Mouse (Mus musculus) neural tube, embryonic 15.5 days (tissue): Measurements from ENCODE around the gene Eci2. TPM values are rescaled to one million over a fixed set of nuclear protein-coding genes. Genes with fewer than 3 reads are reported as not detected.

ENCODE experiments used
- ATAC-seq: fragments of 200-750 bp; cut with Nextera tagmentation; 2 replicates; pipeline ENCODE4 v1.8.0; 2017; ENCODE audit warnings: mild to moderate bottlenecking, moderate TSS enrichment, moderate library complexity; ENCODE audit not compliant: low FRiP score
- H3K27ac ChIP-seq: fragments of 300-500 bp; sonication (generic); replicated peaks from 2 replicates; pipeline ENCODE4 v1.5.1; 2015; ENCODE audit warnings: mild to moderate bottlenecking, inconsistent platforms
- H3K27me3 ChIP-seq: fragments of 300-500 bp; sonication (generic); replicated peaks from 2 replicates; pipeline ENCODE4 v1.6.1; 2015; ENCODE audit warnings: inconsistent platforms
- H3K36me3 ChIP-seq: fragments of 300-500 bp; sonication (generic); 2 replicates; pipeline ENCODE4 v1.6.1; 2015; ENCODE audit warnings: inconsistent platforms
- H3K4me1 ChIP-seq: fragments of 300-500 bp; sonication (generic); 2 replicates; pipeline ENCODE4 v1.6.1; 2015; ENCODE audit warnings: inconsistent platforms
- H3K4me2 ChIP-seq: fragments of 300-500 bp; sonication (generic); 2 replicates; pipeline ENCODE4 v1.6.1; 2015; ENCODE audit warnings: inconsistent platforms, mild to moderate bottlenecking, moderate library complexity
- H3K4me3 ChIP-seq: fragments of 300-500 bp; sonication (generic); replicated peaks from 2 replicates; pipeline ENCODE4 v1.5.1; 2015; ENCODE audit warnings: mild to moderate bottlenecking, inconsistent platforms
- H3K9ac ChIP-seq: fragments of 300-500 bp; sonication (generic); replicated peaks from 2 replicates; pipeline ENCODE4 v1.6.1; 2015; ENCODE audit warnings: mild to moderate bottlenecking, inconsistent platforms
- H3K9me3 ChIP-seq: fragments of 300-500 bp; sonication (generic); replicated peaks from 2 replicates; pipeline ENCODE4 v1.6.1; 2016; ENCODE audit warnings: inconsistent platforms
- WGBS: fragments of 180-500 bp; shearing (Covaris S2); methylation state at CpG from one replicate; pipeline ENCODE4 v1.1.7; 2015; ENCODE audit warnings: mixed read lengths; 5-methylcytosine and 5-hydroxymethylcytosine counted together
- polyA plus RNA-seq: library from polyadenylated mRNA; unstranded; fragments of >200 nt; fragmentation: Nextera tagmentation; extraction: Ambion mirVana; gene quantifications from 2 replicates; pipeline ENCODE4 v1.2.1, GENCODE M21; 2015

Eci2 gene
- polyA plus RNA-seq: 93.0 and 100 TPM in 2 replicates

- H3K9me3 ChIP-seq: no peaks in the 10 kb centered on the region
- no peak for ATAC-seq
- no peaks in the 10 kb centered on the region for H3K4me1 ChIP-seq
- H3K9ac ChIP-seq: no peak within 1 kb of the TSS
- H3K4me3 ChIP-seq: peak within 1 kb of the TSS; percentile 20
- H3K27me3 ChIP-seq: no peaks in the 10 kb centered on the region
- H3K4me2 ChIP-seq: peak within 1 kb of the TSS; percentile 36
- H3K36me3 ChIP-seq: no peaks in the 10 kb centered on the region
- H3K27ac ChIP-seq: no peak within 1 kb of the TSS
- 14% methylated on average over 6 of the region's 6 CpGs for WGBS
These were observed at the start of gene Eci2 for GRCm38 (mm10) chr13:35026879-35027278. Gene Eci2, minus strand, starts transcription at chr13:35027096.

DNA sequence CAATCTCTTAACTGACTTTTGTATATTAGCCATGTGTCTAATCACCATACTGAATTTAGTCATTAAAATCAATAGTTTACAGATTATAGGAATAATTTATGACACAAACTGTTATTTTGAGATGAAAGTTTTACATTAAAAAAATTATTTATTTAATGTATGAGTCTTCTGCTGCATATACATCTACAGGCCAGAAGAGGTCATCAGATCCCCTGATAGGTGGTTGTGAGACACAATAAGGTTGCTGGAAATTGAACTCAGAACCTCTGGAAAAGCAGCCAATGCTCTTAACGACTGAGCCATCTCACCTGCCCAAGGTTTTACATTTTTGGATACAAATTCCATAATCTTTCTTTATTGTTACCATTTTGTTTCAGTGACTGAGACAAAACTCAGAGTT lies 48.0 kb upstream of the Eci2 start:
- Histone ChIP-seq H3K27ac (no peak overlapping the region), H3K9ac (no peak overlapping the region), H3K4me2 (no peak overlapping the region), H3K36me3 (no peaks in the 10 kb centered on the region), H3K9me3 (no peaks in the 10 kb centered on the region), H3K4me1 (no peaks in the 10 kb centered on the region), H3K27me3 (no peaks in the 10 kb centered on the region), H3K4me3 (no peak overlapping the region)
- 51% methylated on average over 1 of the region's 1 CpGs for whole genome bisulfite sequencing
- no peak for ATAC-seq

- peak; percentile 61; the same call in 1 of the 2 replicates for ATAC-seq
These were observed 43.9 kb upstream of the Eci2 start for GRCm38 (mm10) chr13:35070485-35071472.

DNA sequence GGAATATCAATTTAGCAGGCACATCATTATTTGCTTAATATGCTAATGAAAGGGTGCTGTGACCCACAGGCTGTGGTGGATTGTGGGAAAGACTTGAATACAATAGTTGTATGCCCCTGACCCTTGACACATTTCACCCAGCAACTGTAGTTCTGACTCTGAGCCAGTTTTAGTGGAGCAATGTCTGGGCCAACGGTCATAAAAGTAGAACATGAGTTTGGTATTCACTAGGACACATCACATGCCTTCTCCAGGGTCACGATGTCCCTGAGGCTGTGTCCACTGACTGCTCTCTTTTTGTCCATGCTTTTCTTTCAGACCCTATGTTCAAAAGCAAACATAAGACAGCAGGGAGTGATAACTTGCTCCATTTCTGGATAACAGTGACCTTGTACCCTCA lies 40.2 kb upstream of the Eci2 start:
- WGBS: 73% methylated on average over 2 of the region's 2 CpGs

More at GRCm38 (mm10) chr13:35070485-35071472, 43.9 kb upstream of the Eci2 start:
- 44% methylated on average over 9 of the region's 9 CpGs for WGBS
- H3K9ac ChIP-seq: no peak overlapping the region
- no peak overlapping the region for H3K27ac ChIP-seq
- no peaks in the 10 kb centered on the region for H3K27me3 ChIP-seq
- no peak overlapping the region for H3K4me2 ChIP-seq
- peaks cover 5% of the 10 kb centered on the region; the same call in 1 of the 2 replicates for H3K4me1 ChIP-seq
- H3K4me3 ChIP-seq: no peak overlapping the region
- no peaks in the 10 kb centered on the region for H3K36me3 ChIP-seq
- no peaks in the 10 kb centered on the region for H3K9me3 ChIP-seq

GRCm38 (mm10) chr13:35066033-35066432 lies 39.1 kb upstream of the Eci2 start:
- no peaks in the 10 kb centered on the region for H3K27me3 ChIP-seq
- WGBS: 25% methylated on average over 2 of the region's 2 CpGs
- H3K9ac ChIP-seq: no peak overlapping the region
- no peak overlapping the region for H3K27ac ChIP-seq
- no peak overlapping the region for H3K4me2 ChIP-seq
- ATAC-seq: no peak
- peaks cover 5% of the 10 kb centered on the region; the same call in 1 of the 2 replicates for H3K4me1 ChIP-seq
- no peaks in the 10 kb centered on the region for H3K9me3 ChIP-seq
- H3K36me3 ChIP-seq: no peaks in the 10 kb centered on the region
- H3K4me3 ChIP-seq: no peak overlapping the region

More for the DNA sequence above, 40.2 kb upstream of the Eci2 start:
- Histone ChIP-seq H3K4me3 (no peak overlapping the region), H3K27ac (no peak overlapping the region), H3K4me2 (no peak overlapping the region), H3K36me3 (no peaks in the 10 kb centered on the region), H3K27me3 (no peaks in the 10 kb centered on the region), H3K9me3 (no peaks in the 10 kb centered on the region), H3K4me1 (peaks cover 5% of the 10 kb centered on the region; the same call in 1 of the 2 replicates), H3K9ac (no peak overlapping the region)
- no peak for ATAC-seq

- 70% methylated on average over 4 of the region's 4 CpGs for WGBS
- Histone ChIP-seq H3K4me1 (peaks cover 5% of the 10 kb centered on the region; the same call in 1 of the 2 replicates), H3K27ac (no peak overlapping the region), H3K27me3 (no peaks in the 10 kb centered on the region), H3K9ac (no peak overlapping the region), H3K9me3 (no peaks in the 10 kb centered on the region), H3K4me3 (no peak overlapping the region), H3K4me2 (no peak overlapping the region), H3K36me3 (no peaks in the 10 kb centered on the region)
- no peak for ATAC-seq
These were observed 37.5 kb upstream of the Eci2 start for GRCm38 (mm10) chr13:35064381-35064780.

GRCm38 (mm10) chr13:35058145-35058544 lies 31.2 kb upstream of the Eci2 start:
- Histone ChIP-seq H3K4me2 (no peak overlapping the region), H3K9ac (no peak overlapping the region), H3K4me1 (no peaks in the 10 kb centered on the region), H3K9me3 (no peaks in the 10 kb centered on the region), H3K4me3 (no peak overlapping the region), H3K36me3 (no peaks in the 10 kb centered on the region), H3K27ac (no peak overlapping the region), H3K27me3 (no peaks in the 10 kb centered on the region)
- no peak for ATAC-seq
- WGBS: 18% methylated on average over 5 of the region's 5 CpGs

- WGBS: 55% methylated on average over 5 of the region's 5 CpGs
- Histone ChIP-seq H3K9me3 (no peaks in the 10 kb centered on the region), H3K27me3 (no peaks in the 10 kb centered on the region), H3K36me3 (no peaks in the 10 kb centered on the region), H3K27ac (no peak overlapping the region), H3K4me3 (no peak overlapping the region), H3K9ac (no peak overlapping the region), H3K4me2 (no peak overlapping the region), H3K4me1 (no peaks in the 10 kb centered on the region)
- no peak for ATAC-seq
These were observed 9.6 kb upstream of the Eci2 start for GRCm38 (mm10) chr13:35036486-35036885.

GRCm38 (mm10) chr13:35035731-35036130 lies 8.8 kb upstream of the Eci2 start:
- Histone ChIP-seq H3K9ac (no peak overlapping the region), H3K4me3 (no peak overlapping the region)

DNA sequence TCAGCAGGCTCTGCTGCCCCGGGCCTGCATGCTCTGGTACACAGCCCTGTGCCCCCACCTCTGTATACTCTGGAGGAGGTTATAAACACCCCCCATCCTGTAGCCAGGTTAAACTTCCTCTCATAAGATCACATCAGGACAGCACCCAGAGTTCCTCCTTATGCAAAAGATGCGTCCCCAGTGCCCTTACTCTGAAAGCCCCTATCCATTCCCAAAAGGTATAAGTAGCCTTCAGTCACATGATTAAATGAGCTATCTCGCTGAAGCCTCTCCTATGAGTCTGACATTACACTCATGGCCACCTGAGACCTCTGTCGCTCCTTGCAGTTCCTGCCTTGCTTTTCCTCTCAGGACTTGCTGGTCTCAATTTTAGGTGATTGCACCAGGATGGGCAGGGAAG lies 6.7 kb upstream of the Eci2 start:
- Histone ChIP-seq H3K36me3 (no peaks in the 10 kb centered on the region), H3K9ac (no peak overlapping the region), H3K4me2 (no peak overlapping the region), H3K27me3 (no peaks in the 10 kb centered on the region), H3K4me3 (no peak overlapping the region), H3K27ac (no peak overlapping the region), H3K9me3 (no peaks in the 10 kb centered on the region), H3K4me1 (no peaks in the 10 kb centered on the region)
- 87% methylated on average over 4 of the region's 4 CpGs for WGBS
- no peak for ATAC-seq

More at GRCm38 (mm10) chr13:35035731-35036130, 8.8 kb upstream of the Eci2 start:
- no peak overlapping the region for H3K27ac ChIP-seq
- no peaks in the 10 kb centered on the region for H3K27me3 ChIP-seq
- no peaks in the 10 kb centered on the region for H3K36me3 ChIP-seq
- H3K4me2 ChIP-seq: no peak overlapping the region
- H3K4me1 ChIP-seq: no peaks in the 10 kb centered on the region
- no peak for ATAC-seq
- no peaks in the 10 kb centered on the region for H3K9me3 ChIP-seq
- WGBS: 80% methylated on average over 4 of the region's 4 CpGs

- H3K9ac ChIP-seq: no peak overlapping the region
- H3K9me3 ChIP-seq: no peaks in the 10 kb centered on the region
- no peak overlapping the region for H3K4me3 ChIP-seq
- 75% methylated on average over 4 of the region's 4 CpGs for WGBS
- H3K27me3 ChIP-seq: no peaks in the 10 kb centered on the region
- no peak for ATAC-seq
- no peak overlapping the region for H3K4me2 ChIP-seq
- H3K36me3 ChIP-seq: no peaks in the 10 kb centered on the region
- H3K4me1 ChIP-seq: no peaks in the 10 kb centered on the region
- H3K27ac ChIP-seq: no peak overlapping the region
These were observed 4.8 kb upstream of the Eci2 start for GRCm38 (mm10) chr13:35031684-35032082.
